27 mouse cellular contexts compared by ENCODE assay signal in genomic region chr1:120801980-120802364, GRCm38 (mm10).
DNase-seq lines count a peak whose midpoint lies in the region; ATAC-seq and TF ChIP-seq lines count a peak whose summit lies in the region.
"Had no signal": no experiment of that assay in that cellular context is flagged by ENCODE, and none has a peak within 500 bp of the region (broad histone marks: within the 10 kb centered on the region; RNA-seq: fewer than 3 reads in every experiment).

No protein-coding gene starts in this region.

- 0 out of 2 replicates have a peak overlapping the region, but pooled peaks have one; percentile 1 for H3K4me2 ChIP-seq in midbrain, embryonic 12.5 days (replicated peaks)
- H3K4me2 ChIP-seq in midbrain, embryonic 15.5 days: peak overlapping the region; percentile 21; the same call in 1 of the 2 replicates
- H3K4me2 ChIP-seq in forebrain, embryonic 11.5 days (ENCODE audit: low read depth, low read length, severe bottlenecking): no peak overlapping the region
- H3K4me2 ChIP-seq: embryonic facial prominence, embryonic 13.5 days; forebrain, embryonic 13.5 days; heart, embryonic 12.5 days; heart, embryonic 15.5 days; hindbrain, embryonic 12.5 days; hindbrain, embryonic 15.5 days had no signal

- no peak overlapping the region for H3K9ac ChIP-seq in midbrain, embryonic 12.5 days (replicated peaks)
- H3K9ac ChIP-seq in midbrain, embryonic 15.5 days: no peak overlapping the region
- H3K9ac ChIP-seq in forebrain, embryonic 11.5 days (ENCODE audit: low read length): no peak overlapping the region
- H3K9ac ChIP-seq: embryonic facial prominence, embryonic 13.5 days; forebrain, embryonic 13.5 days; heart, embryonic 12.5 days; heart, embryonic 15.5 days; hindbrain, embryonic 12.5 days; hindbrain, embryonic 15.5 days had no signal

- H3K27me3 ChIP-seq in midbrain, embryonic 12.5 days: no peaks in the 10 kb centered on the region
- H3K27me3 ChIP-seq in midbrain, embryonic 15.5 days (replicated peaks): no peaks in the 10 kb centered on the region
- no peaks in the 10 kb centered on the region for H3K27me3 ChIP-seq in forebrain, embryonic 11.5 days (ENCODE audit: control insufficient read depth, insufficient read depth, low read length)
- H3K27me3 ChIP-seq: embryonic facial prominence, embryonic 13.5 days; forebrain, embryonic 13.5 days; heart, embryonic 12.5 days; heart, embryonic 15.5 days; hindbrain, embryonic 12.5 days; hindbrain, embryonic 15.5 days had no signal

- no peak for TF ChIP-seq POLR2A in brain, embryonic 14.5 days (IDR thresholded peaks at IDR 0.05; ENCODE audit: borderline replicate concordance, extremely low read depth, insufficient read depth, insufficient read length, poor library complexity, severe bottlenecking)

- intact Hi-C loops in left cerebral cortex, postnatal 36 days (cut with DNase I): no loop called here

- ATAC-seq in midbrain, embryonic 12.5 days (ENCODE audit: low FRiP score, low read depth): no peak
- peak; percentile 32 for ATAC-seq in midbrain, embryonic 15.5 days (replicated peaks)
- no peak for ATAC-seq in forebrain, embryonic 11.5 days (replicated peaks; ENCODE audit: low FRiP score)
- ATAC-seq: CD4-positive, CD25-positive, alpha-beta regulatory T cell, adult 4 months; forebrain, embryonic 13.5 days had no signal

- H3K4me1 ChIP-seq in midbrain, embryonic 12.5 days: peaks cover 4% of the 10 kb centered on the region; the same call in 1 of the 2 replicates
- H3K4me1 ChIP-seq in midbrain, embryonic 15.5 days: peaks cover 6% of the 10 kb centered on the region; the same call in 1 of the 2 replicates
- H3K4me1 ChIP-seq in forebrain, embryonic 11.5 days (replicated peaks; ENCODE audit: control insufficient read depth, insufficient read depth, low read length): 0 out of 2 replicates have a peak, but pooled peaks cover 3% of the 10 kb centered on the region
- H3K4me1 ChIP-seq: embryonic facial prominence, embryonic 13.5 days; heart, embryonic 12.5 days; heart, embryonic 15.5 days; hindbrain, embryonic 12.5 days had no signal

- no peaks in the 10 kb centered on the region for H3K9me3 ChIP-seq in midbrain, embryonic 12.5 days
- no peaks in the 10 kb centered on the region for H3K9me3 ChIP-seq in midbrain, embryonic 15.5 days
- H3K9me3 ChIP-seq in forebrain, embryonic 11.5 days (ENCODE audit: control insufficient read depth, low read length): no peaks in the 10 kb centered on the region
- H3K9me3 ChIP-seq: embryonic facial prominence, embryonic 10.5 days; embryonic facial prominence, embryonic 13.5 days; forebrain, embryonic 13.5 days; heart, embryonic 12.5 days; heart, embryonic 15.5 days; hindbrain, embryonic 12.5 days; hindbrain, embryonic 15.5 days had no signal

- H3K4me3 ChIP-seq in midbrain, embryonic 12.5 days: no peak overlapping the region
- H3K4me3 ChIP-seq in midbrain, embryonic 15.5 days: no peak overlapping the region
- H3K4me3 ChIP-seq in forebrain, embryonic 11.5 days (ENCODE audit: low read depth, low read length): no peak overlapping the region
- H3K4me3 ChIP-seq: embryonic facial prominence, embryonic 10.5 days; embryonic facial prominence, embryonic 13.5 days; erythroblast, embryonic 14.5 days; forebrain, embryonic 13.5 days; gastrocnemius, adult 2 months; heart, embryonic 12.5 days; heart, embryonic 15.5 days; hindbrain, embryonic 12.5 days; hindbrain, embryonic 15.5 days had no signal

- TF ChIP-seq CTCF in brain, embryonic 14.5 days (IDR thresholded peaks at IDR 0.05; ENCODE audit: borderline replicate concordance, extremely low read depth, insufficient read depth, insufficient read length): no peak

- WGBS in midbrain, embryonic 12.5 days: 54% methylated on average over 8 of the region's 8 CpGs
- WGBS in midbrain, embryonic 15.5 days: 44% methylated on average over 8 of the region's 8 CpGs
- 72% methylated on average over 8 of the region's 8 CpGs for WGBS in forebrain, embryonic 11.5 days

- DNase-seq in brain, embryonic 14.5 days (ENCODE audit: low read depth): peak; percentile 19
- DNase-seq in forebrain, embryonic 11.5 days (ENCODE audit: low spot score): no peak
- DNase-seq in urinary bladder, postnatal 25 days (ENCODE audit: low spot score): no peak
- DNase-seq in left cerebral cortex, postnatal 36 days (ENCODE audit: low spot score in 2 of 2): no peak
- DNase-seq: adrenal gland, adult 2 months; adrenal gland, postnatal 14 days; cerebellum, adult 11-12 months; cerebellum, adult 8-10 months; cerebellum, postnatal 10 days; cerebellum, postnatal 36 days; embryo, embryonic 11 days; gastrocnemius, adult 2 months; gastrocnemius, postnatal 14 days; heart, adult 18-20 months; heart, postnatal 10 days; heart, postnatal 4 days had no signal

- H3K27ac ChIP-seq in midbrain, embryonic 12.5 days (replicated peaks): no peak overlapping the region
- H3K27ac ChIP-seq in midbrain, embryonic 15.5 days: no peak overlapping the region
- H3K27ac ChIP-seq in forebrain, embryonic 11.5 days (ENCODE audit: low read depth, low read length): no peak overlapping the region
- H3K27ac ChIP-seq: embryonic facial prominence, embryonic 10.5 days; embryonic facial prominence, embryonic 13.5 days; forebrain, embryonic 13.5 days; gastrocnemius, adult 2 months; heart, embryonic 15.5 days; hindbrain, embryonic 12.5 days; hindbrain, embryonic 15.5 days had no signal

- H3K36me3 ChIP-seq in midbrain, embryonic 12.5 days: no peaks in the 10 kb centered on the region
- no peaks in the 10 kb centered on the region for H3K36me3 ChIP-seq in midbrain, embryonic 15.5 days (replicated peaks)
- H3K36me3 ChIP-seq in forebrain, embryonic 11.5 days (ENCODE audit: control insufficient read depth, insufficient read depth, low read length): no peaks in the 10 kb centered on the region
- H3K36me3 ChIP-seq: embryonic facial prominence, embryonic 10.5 days; embryonic facial prominence, embryonic 13.5 days; heart, embryonic 12.5 days; heart, embryonic 15.5 days; hindbrain, embryonic 12.5 days; hindbrain, embryonic 15.5 days had no signal
